Mouse (Mus musculus): ENCODE results near the gene Pik3c2g.

Pik3c2g gene

GRCm38 (mm10) chr6:139841272-139841671 lies 254.3 kb downstream of the Pik3c2g start:
- no peak for DNase-seq (ENCODE audit: low read depth, low spot score)

GRCm38 (mm10) chr6:139842626-139843025 lies 255.6 kb downstream of the Pik3c2g start:
- DNase-seq (ENCODE audit: low read depth, low spot score), result no peak

- DNase-seq (ENCODE audit: low read depth, low spot score), result no peak
Measured at GRCm38 (mm10) chr6:139843531-139843930, 256.5 kb downstream of the Pik3c2g start.

- DNase-seq (ENCODE audit: low read depth, low spot score), result no peak
Measured at GRCm38 (mm10) chr6:139846889-139847544, 260.0 kb downstream of the Pik3c2g start.

GRCm38 (mm10) chr6:139849931-139850330 lies 262.9 kb downstream of the Pik3c2g start:
- no peak for DNase-seq (ENCODE audit: low read depth, low spot score)

- no peak for DNase-seq (ENCODE audit: low read depth, low spot score)
Measured at GRCm38 (mm10) chr6:139851705-139852603, 264.9 kb downstream of the Pik3c2g start.

GRCm38 (mm10) chr6:139852836-139853235 lies 265.8 kb downstream of the Pik3c2g start:
- no peak for DNase-seq (ENCODE audit: low read depth, low spot score)

GRCm38 (mm10) chr6:139860141-139860540 lies 273.1 kb downstream of the Pik3c2g start:
- DNase-seq (ENCODE audit: low read depth, low spot score), result no peak

GRCm38 (mm10) chr6:139861534-139861933 lies 274.5 kb downstream of the Pik3c2g start:
- DNase-seq (ENCODE audit: low read depth, low spot score), result no peak

- DNase-seq (ENCODE audit: low read depth, low spot score), result no peak
Measured at GRCm38 (mm10) chr6:139865059-139865673, 278.1 kb downstream of the Pik3c2g start.

GRCm38 (mm10) chr6:139874418-139875176 lies 287.6 kb downstream of the Pik3c2g start:
- no peak for DNase-seq (ENCODE audit: low read depth, low spot score)

- no peak for DNase-seq (ENCODE audit: low read depth, low spot score)
Measured at GRCm38 (mm10) chr6:139876691-139877090, 289.7 kb downstream of the Pik3c2g start.

GRCm38 (mm10) chr6:139877476-139878361 lies 290.7 kb downstream of the Pik3c2g start:
- no peak for DNase-seq (ENCODE audit: low read depth, low spot score)

GRCm38 (mm10) chr6:139878362-139878696 lies 291.3 kb downstream of the Pik3c2g start:
- DNase-seq (ENCODE audit: low read depth, low spot score), result no peak

- DNase-seq (ENCODE audit: low read depth, low spot score), result no peak
Measured at GRCm38 (mm10) chr6:139882076-139882475, 295.1 kb downstream of the Pik3c2g start.

GRCm38 (mm10) chr6:139887175-139887574 lies 300.2 kb downstream of the Pik3c2g start:
- no peak for DNase-seq (ENCODE audit: low read depth, low spot score)

- no peak for DNase-seq (ENCODE audit: low read depth, low spot score)
Measured at GRCm38 (mm10) chr6:139895637-139896036, 308.6 kb downstream of the Pik3c2g start.

- DNase-seq (ENCODE audit: low read depth, low spot score), result no peak
Measured at GRCm38 (mm10) chr6:139899630-139900151, 312.7 kb downstream of the Pik3c2g start.

- no peak for DNase-seq (ENCODE audit: low read depth, low spot score)
Measured at GRCm38 (mm10) chr6:139901801-139902200, 314.8 kb downstream of the Pik3c2g start.

GRCm38 (mm10) chr6:139907138-139907537 lies 320.1 kb downstream of the Pik3c2g start:
- no peak for DNase-seq (ENCODE audit: low read depth, low spot score)
